Mouse (Mus musculus): ENCODE data around the gene Irx4. TPM values are rescaled to one million over a fixed set of nuclear protein-coding genes. Genes with fewer than 3 reads are reported as not detected.

Irx4 gene
- total RNA-seq, 4 experiments from 2014 or later, result not detected

Other genes starting within 250 kb of the Irx4 start
- gene Mrpl36, start 68.0 kb downstream of the Irx4 start, total RNA-seq (2022), result 10 to 100 TPM; 33.1 to 38.6 (median 34.6) TPM
- 100 to 1,000 TPM; 192 to 206 (median 194) TPM for gene Ndufs6, start 68.1 kb downstream of the Irx4 start, total RNA-seq (2022)
- gene Lpcat1, start 206.7 kb downstream of the Irx4 start, total RNA-seq (2022), result 10 to 100 TPM; 41.8 to 46.2 (median 44.9) TPM